Mouse (Mus musculus) right cerebral cortex, postnatal 25 days (tissue): ENCODE data around the gene Cdk11b.
"Not testable (repeated sequence)": the region's sequence is repeated elsewhere in the genome, so short reads cannot be mapped to it uniquely, and the experiment has no call there.

Experiments
- DNase-seq: peaks from one replicate; pipeline ENCODE4 v3.0.0; 2022

The Cdk11b gene

GRCm38 (mm10) chr4:155669598-155670075 lies 45.0 kb downstream of the Cdk11b start:
- no peak for DNase-seq

- not testable (repeated sequence) for DNase-seq
Observed at GRCm38 (mm10) chr4:155670236-155670635, 45.6 kb downstream of the Cdk11b start.

GRCm38 (mm10) chr4:155672082-155672481 lies 47.4 kb downstream of the Cdk11b start:
- DNase-seq, result no peak

DNA sequence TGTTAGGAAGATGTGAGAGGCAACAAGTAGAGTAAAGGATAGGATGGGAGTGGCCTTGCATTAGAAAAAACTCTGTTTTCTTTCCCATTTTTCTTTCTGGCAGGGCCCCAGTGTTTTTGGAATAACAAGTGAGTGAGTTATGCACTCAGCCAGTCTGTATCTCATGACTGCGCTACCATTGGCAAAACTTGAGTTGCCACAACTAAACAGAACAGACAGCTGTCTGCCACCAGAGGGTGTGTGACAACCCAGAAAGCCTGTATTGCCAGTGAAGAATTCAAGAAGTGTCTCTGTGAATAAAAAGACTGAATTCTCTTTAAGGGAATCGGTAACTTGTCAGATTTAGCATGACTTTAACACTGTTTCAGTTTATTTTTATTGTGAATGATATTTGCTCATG lies 51.3 kb downstream of the Cdk11b start:
- DNase-seq, result no peak

GRCm38 (mm10) chr4:155683670-155684277 lies 59.1 kb downstream of the Cdk11b start:
- not testable (repeated sequence) for DNase-seq

DNA sequence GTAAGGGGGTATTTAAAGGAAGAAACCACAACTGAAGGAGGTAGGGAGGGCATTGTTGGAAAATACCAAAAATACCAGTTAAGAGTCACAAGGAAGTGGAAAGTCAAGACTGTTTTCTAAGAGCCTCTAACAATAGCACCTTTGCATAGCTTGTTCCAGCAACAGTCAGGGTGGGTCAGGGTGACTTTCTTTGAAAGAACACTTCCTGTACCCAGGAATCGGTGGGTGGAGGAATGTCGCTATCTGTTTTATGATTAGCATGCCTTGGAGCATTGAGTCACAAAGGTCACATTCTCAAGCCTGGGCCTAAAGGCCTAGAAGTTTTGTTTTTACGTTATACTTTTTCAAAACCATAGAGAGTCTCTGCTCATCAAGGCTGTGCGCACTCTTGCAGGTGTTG lies 63.1 kb downstream of the Cdk11b start:
- DNase-seq, result not testable (repeated sequence)

DNA sequence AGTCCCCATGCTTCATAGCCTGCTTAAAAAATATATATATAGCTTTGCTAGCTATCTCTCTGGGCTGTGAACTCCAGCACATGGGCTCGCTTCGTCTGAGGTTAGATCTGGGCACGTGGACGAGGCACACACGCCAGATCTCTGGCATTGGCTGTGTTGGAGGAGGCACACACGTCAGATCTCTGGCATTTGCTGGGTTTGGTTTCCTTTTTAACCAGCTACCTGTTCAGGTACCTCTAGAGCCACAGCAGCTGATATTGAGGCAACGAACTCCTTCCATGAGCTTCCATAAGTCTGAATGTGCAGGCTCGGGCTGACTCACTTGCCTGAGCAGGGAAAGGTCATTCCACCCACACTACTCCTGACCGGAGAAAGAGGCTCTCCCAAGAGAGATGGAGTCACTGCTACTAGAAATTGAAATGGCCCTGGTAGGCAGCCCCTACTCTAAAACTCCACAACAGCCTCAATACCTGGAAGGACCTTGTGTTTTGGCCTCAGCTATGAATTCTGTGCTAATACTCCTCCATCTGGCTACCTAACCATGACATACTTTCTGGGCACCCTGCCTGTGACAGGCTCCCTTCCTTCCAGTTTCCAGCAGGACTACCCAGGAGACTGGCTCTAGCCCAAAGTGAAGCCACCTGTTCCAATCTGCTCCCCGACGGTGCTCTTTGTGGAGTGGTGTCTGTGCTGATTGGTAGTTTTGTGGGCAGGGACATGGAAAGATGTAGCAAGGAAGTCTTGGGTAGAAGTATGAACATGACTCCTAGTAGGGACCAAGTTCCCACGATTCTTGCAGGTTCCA lies 66.1 kb downstream of the Cdk11b start:
- peak; percentile 48 for DNase-seq

DNA sequence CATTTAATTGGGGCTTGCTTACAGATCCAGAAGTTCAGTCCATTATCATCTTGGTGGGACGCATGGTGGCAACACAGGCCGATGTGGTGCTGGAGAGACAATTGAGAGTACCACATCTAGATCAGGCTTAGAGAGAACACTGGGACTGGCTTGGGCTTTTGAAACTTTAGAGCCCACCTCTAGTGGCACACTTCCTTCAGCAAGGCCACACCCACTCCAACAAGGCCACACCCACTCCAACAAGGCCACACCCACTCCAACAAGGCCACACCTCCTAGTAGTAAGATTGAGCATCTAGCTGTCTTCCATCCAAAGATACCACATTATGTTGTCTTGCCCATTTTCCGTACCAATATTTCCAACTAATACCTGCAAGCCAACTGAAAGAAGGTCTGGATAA lies 67.8 kb downstream of the Cdk11b start:
- DNase-seq, result no peak

- peak; percentile 79 for DNase-seq
Observed at GRCm38 (mm10) chr4:155694111-155694481, 69.4 kb downstream of the Cdk11b start, which contains the start of gene Fndc10. Gene Fndc10 (plus strand): TSS chr4:155694342.

DNA sequence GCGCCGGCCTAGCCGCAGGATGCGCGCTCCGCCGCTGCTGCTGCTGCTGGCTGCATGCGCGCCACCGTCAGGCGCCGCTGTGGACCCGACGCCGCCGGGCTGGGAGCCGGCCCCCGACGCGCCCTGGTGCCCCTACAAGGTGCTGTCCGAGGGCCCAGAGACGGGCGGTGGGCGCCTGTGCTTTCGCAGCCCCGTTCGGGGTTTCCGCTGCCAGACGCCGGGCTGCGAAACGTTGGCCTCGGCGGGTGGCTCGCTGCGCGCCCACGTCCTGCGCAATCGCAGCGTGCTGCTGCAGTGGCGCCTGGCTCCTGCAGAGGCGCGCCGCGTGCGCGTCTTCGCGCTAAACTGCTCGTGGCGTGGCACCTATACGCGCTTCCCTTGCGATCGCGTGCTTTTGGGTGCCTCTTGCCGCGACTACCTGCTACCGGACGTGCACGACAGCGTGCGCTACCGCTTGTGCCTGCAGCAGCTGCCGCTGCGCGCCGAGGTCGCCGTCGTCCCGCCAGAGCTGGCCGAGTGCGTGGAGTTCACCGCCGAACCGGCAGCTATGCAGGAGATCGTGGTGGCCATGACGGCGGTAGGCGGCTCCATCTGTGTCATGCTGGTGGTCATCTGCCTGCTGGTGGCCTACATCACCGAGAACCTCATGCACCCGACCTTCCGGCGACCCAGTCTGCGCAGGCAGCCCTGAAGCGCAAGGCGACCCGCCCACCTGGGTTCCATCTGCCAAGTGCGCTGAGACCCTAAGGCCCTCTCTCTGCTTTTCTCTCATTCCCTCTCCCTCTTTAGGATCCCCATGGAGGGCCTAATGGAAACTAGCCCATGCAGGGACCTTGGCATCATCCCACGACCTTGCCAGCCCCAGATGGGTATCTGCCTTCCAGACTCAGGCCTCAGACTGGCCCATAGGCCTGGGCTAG lies 70.1 kb downstream of the Cdk11b start:
- DNase-seq, result peak; percentile 87

GRCm38 (mm10) chr4:155695531-155696062 lies 70.9 kb downstream of the Cdk11b start:
- no peak for DNase-seq

DNA sequence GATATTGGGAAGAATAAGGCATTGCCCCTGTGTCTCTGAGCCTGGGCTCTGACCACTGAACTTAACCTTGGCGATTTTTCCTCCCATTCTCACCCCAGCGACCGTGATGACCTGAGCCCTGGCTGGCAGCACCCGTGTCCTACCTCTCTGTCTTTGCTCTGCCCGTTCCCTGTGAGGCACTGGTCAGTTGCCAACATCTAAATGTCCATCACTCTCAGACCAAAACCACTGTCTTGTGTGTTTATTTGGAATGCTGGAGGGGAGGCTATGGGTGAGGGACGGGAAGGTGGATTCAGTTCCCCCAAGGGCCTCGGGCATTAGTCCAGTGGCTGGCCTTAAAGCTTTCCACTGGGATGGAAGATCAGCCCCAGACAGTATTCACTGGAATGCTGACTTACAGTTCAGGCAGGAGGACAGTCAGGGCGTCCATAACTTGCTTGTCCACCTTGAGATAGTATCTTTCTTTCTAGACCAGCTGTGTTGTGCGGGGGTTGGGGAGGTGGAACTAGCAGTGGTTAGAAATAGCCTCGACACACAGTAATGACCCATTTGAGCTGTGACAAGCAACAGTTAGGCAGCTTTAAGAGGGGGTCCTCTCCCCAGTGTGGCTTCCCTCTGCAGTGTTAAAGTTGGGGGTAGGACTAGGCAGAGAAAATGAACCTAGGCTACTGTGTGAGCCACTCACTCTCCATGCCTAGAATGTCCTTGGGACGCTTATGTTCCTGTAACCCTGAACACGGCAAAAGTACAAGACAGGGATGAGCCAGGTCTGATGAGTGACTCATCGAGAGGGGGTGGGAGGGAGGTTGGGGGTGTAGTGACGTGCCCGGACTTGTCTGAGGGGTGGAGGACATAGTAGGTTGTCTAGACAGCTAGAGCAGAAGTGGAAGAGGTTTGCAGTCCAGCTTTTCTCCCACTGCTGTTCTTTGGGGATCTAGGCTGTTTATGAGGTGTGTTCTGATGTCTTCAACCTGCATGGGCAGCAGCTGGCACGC lies 71.9 kb downstream of the Cdk11b start:
- DNase-seq, result no peak
